Mouse (Mus musculus) MEL (cell line): ENCODE measurements around the gene Ckap5. TPM values are rescaled to one million over a fixed set of nuclear protein-coding genes. Genes with fewer than 3 reads are reported as not detected.

Experiments used
- DNase-seq: peaks from one replicate; pipeline ENCODE4 v3.0.0; 2011; ENCODE audit warnings: low read depth, low spot score
- H3K27ac ChIP-seq: 2 replicates; pipeline ENCODE4 v1.5.1; 2012; ENCODE audit warnings: low read depth, mild to moderate bottlenecking, control low read depth, low read length, moderate library complexity; ENCODE audit not compliant: control insufficient read depth
- H3K27me3 ChIP-seq, 2 experiments: fragments of 150-350 bp in 1 of 2; sonication (generic) in 1 of 2; 2 replicates each; pipeline ENCODE4 v1.6.1; 2012; ENCODE audit warnings: low read length in 2 of 2, mild to moderate bottlenecking in 2 of 2, improper control_type of control experiment in 1 of 2, moderate library complexity in 1 of 2; ENCODE audit not compliant: insufficient read depth in 2 of 2, control insufficient read depth in 1 of 2
- H3K36me3 ChIP-seq, 2 experiments: 2 replicates each; pipeline ENCODE4 v1.6.1; 2012 to 2014; ENCODE audit warnings: low read length in 2 of 2, improper control_type of control experiment in 1 of 2, inconsistent platforms in 1 of 2, mild to moderate bottlenecking in 1 of 2; ENCODE audit not compliant: insufficient read depth in 2 of 2, control insufficient read depth in 1 of 2
- H3K4me1 ChIP-seq, 2 experiments: fragments of 150-350 bp in 1 of 2; sonication (generic) in 1 of 2; 2 replicates each; pipeline ENCODE4 v1.6.1; 2012; ENCODE audit warnings: low read length in 2 of 2, improper control_type of control experiment in 1 of 2, mild to moderate bottlenecking in 1 of 2; ENCODE audit not compliant: insufficient read depth in 2 of 2, control insufficient read depth in 1 of 2
- H3K4me3 ChIP-seq, 2 experiments: fragments of 150-350 bp in 1 of 2; sonication (generic) in 1 of 2; 2 replicates each; pipeline ENCODE4 v1.5.1; 2012; ENCODE audit warnings: low read depth in 2 of 2, low read length in 2 of 2, mild to moderate bottlenecking in 2 of 2, moderate library complexity in 2 of 2, control low read depth in 1 of 2, improper control_type of control experiment in 1 of 2; ENCODE audit not compliant: control insufficient read depth in 1 of 2, insufficient read depth in 1 of 2
- H3K79me2 ChIP-seq: 2 replicates; pipeline ENCODE4 v1.6.1; 2012; ENCODE audit warnings: mild to moderate bottlenecking, low read length, moderate library complexity; ENCODE audit not compliant: control insufficient read depth, poor library complexity, insufficient read depth
- H3K9ac ChIP-seq: 2 replicates; pipeline ENCODE4 v1.6.1; 2012; ENCODE audit warnings: low read depth, mild to moderate bottlenecking, control low read depth, low read length, moderate library complexity; ENCODE audit not compliant: control insufficient read depth, poor library complexity, severe bottlenecking
- H3K9me3 ChIP-seq: fragments of 150-350 bp; sonication (generic); replicated peaks from 2 replicates; pipeline ENCODE4 v1.6.1; 2012; ENCODE audit warnings: mild to moderate bottlenecking, low read length, improper control_type of control experiment, moderate library complexity; ENCODE audit not compliant: insufficient read depth
- EP300 ChIP-seq, 2 experiments: IDR thresholded peaks; 2 replicates each; pipeline ENCODE4 v1.6.1; 2011; ENCODE audit warnings: improper control_type of control experiment in 2 of 2, low read length in 2 of 2, low read depth in 1 of 2, mild to moderate bottlenecking in 1 of 2
- GABPA ChIP-seq: IDR thresholded peaks from 2 replicates; pipeline ENCODE4 v1.6.1; 2012; ENCODE audit warnings: low read depth, mild to moderate bottlenecking, inconsistent platforms, low read length, improper control_type of control experiment, moderate library complexity
- GATA1 ChIP-seq: IDR thresholded peaks from 2 replicates; pipeline ENCODE4 v1.6.1; 2011; ENCODE audit warnings: low read depth, low read length, improper control_type of control experiment
- HCFC1 ChIP-seq: IDR thresholded peaks from 2 replicates; pipeline ENCODE4 v1.6.1; 2012; ENCODE audit warnings: low read depth, mild to moderate bottlenecking, inconsistent platforms, low read length, improper control_type of control experiment, moderate library complexity
- JUND ChIP-seq: IDR thresholded peaks from 2 replicates; pipeline ENCODE4 v1.6.1; 2011; ENCODE audit warnings: low read depth, mild to moderate bottlenecking, improper control_type of control experiment, low read length
- KAT2A ChIP-seq: conservative IDR thresholded peaks from 2 replicates; pipeline ENCODE4 v1.6.1; 2012; ENCODE audit warnings: low read depth, low read length, improper control_type of control experiment, inconsistent platforms
- MAZ ChIP-seq: IDR thresholded peaks from 2 replicates; pipeline ENCODE4 v1.6.1; 2012; ENCODE audit warnings: low read depth, mild to moderate bottlenecking, inconsistent platforms, low read length, improper control_type of control experiment
- MYB ChIP-seq: IDR thresholded peaks from 2 replicates; pipeline ENCODE4 v1.6.1; 2011; ENCODE audit warnings: mild to moderate bottlenecking, low read depth, low read length, improper control_type of control experiment
- NRF1 ChIP-seq: IDR thresholded peaks from 2 replicates; pipeline ENCODE4 v1.6.1; 2014; ENCODE audit warnings: low read depth, mild to moderate bottlenecking, inconsistent platforms, low read length, improper control_type of control experiment, moderate library complexity; ENCODE audit not compliant: poor library complexity, insufficient read depth, severe bottlenecking
- POLR2A ChIP-seq, 2 experiments: IDR thresholded peaks; 2 replicates each; pipeline ENCODE4 v1.6.1; 2011 to 2012; ENCODE audit warnings: low read length in 2 of 2, mild to moderate bottlenecking in 2 of 2, control low read depth in 1 of 2, improper control_type of control experiment in 1 of 2, low read depth in 1 of 2, moderate library complexity in 1 of 2; ENCODE audit not compliant: control insufficient read depth in 1 of 2, insufficient read depth in 1 of 2, poor library complexity in 1 of 2
- POLR2AphosphoS2 ChIP-seq: IDR thresholded peaks from 2 replicates; pipeline ENCODE4 v1.6.1; 2011; ENCODE audit warnings: low read length, improper control_type of control experiment
- SIN3A ChIP-seq: IDR thresholded peaks from 2 replicates; pipeline ENCODE4 v1.6.1; 2012; ENCODE audit warnings: low read length, improper control_type of control experiment, inconsistent platforms
- SMC3 ChIP-seq: IDR thresholded peaks from 2 replicates; pipeline ENCODE4 v1.6.1; 2011; ENCODE audit warnings: low read depth, low read length, improper control_type of control experiment
- TAL1 ChIP-seq: IDR thresholded peaks from 2 replicates; pipeline ENCODE4 v1.6.1; 2012; ENCODE audit warnings: mild to moderate bottlenecking, inconsistent platforms, low read length, moderate library complexity, mixed read lengths
- polyA plus RNA-seq, 2 experiments: library from polyadenylated mRNA; stranded (reverse) in 1 of 2; unstranded in 1 of 2; fragments of >175 nt in 1 of 2; fragments of >200 nt in 1 of 2; gene quantifications; 2 replicates each; pipeline versions ENCODE4 v1.2.1 to v1.2.4; 2012; ENCODE audit warnings: low replicate concordance in 2 of 2, low read depth in 1 of 2; ENCODE audit not compliant: insufficient read length in 2 of 2, insufficient read depth in 1 of 2, missing spikeins in 1 of 2
- total RNA-seq: library from RNA; depleted of rRNA; stranded (reverse); fragments of 300-350 nt; gene quantifications from 2 replicates; pipeline ENCODE4 v1.2.3, GENCODE M21; 2012

Gene Ckap5
- total and polyA plus RNA-seq, 3 experiments, result 44.0 to 57.1 (median 45.3) TPM

DNA sequence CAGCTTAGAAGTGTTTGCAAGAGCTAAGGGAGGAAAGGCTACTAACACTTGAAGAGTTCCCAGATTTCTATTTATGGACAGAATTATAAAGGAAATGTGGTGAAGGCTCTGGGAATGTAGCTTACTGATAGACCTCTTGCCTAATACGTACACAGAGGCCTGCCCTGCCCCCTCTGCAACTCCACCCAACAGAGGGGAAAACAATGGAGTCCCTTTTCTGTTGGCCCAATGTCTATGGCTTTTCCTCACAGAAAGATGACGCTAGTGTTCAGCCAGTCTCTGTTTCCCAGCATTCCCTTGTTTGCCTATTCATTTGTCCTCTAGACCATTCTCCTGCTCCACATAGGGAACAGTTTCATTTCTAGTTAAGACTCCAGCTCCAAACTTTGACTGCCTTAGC is 9.4 kb upstream of the Ckap5 start:
- Histone ChIP-seq H3K27me3 (no peaks in the 10 kb centered on the region), H3K79me2 (no peaks in the 10 kb centered on the region), H3K4me1 (0 out of 4 replicates have a peak, but pooled peaks cover 2 to 3% of the 10 kb centered on the region in 2 experiments), H3K9ac (0 out of 2 replicates have a peak overlapping the region, but pooled peaks have one; percentile 3), H3K27ac (no peak overlapping the region), H3K9me3 (no peaks in the 10 kb centered on the region), H3K4me3 (peak overlapping the region in 1 of 2 experiments; percentile 11; a peak in 3 of 4 replicates), H3K36me3 (0 out of 4 replicates have a peak, but pooled peaks cover 0 to 2% of the 10 kb centered on the region in 2 experiments)
- TF ChIP-seq SIN3A (no peak), GABPA (no peak), HCFC1 (no peak), MYB (no peak), POLR2A (IDR thresholded peaks at IDR 0.05; ENCODE audit: control insufficient read depth in 1 of 2, insufficient read depth in 1 of 2, low read depth in 1 of 2, low read length in 2 of 2, poor library complexity in 1 of 2) (no peak), MAZ (no peak), POLR2AphosphoS2 (no peak), JUND (no peak), TAL1 (no peak), SMC3 (no peak)
- no peak for DNase-seq

DNA sequence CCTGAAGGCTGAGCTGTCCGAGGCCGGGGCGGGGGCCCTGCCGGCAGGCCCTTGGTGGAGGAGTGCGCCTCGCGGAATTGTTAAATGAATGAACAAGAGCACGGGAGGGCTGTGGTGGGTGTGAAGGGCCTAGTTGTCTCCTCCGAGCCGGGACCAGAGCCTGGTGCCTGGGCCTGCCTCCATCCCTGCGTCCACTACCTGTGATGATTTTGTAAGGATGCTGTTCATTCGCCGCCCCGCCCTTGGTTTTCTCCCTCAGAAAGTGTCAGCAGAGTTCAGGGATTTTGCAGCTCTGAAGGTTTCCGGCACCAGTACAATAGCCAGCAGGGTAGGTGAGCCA is 555 bp downstream of the Ckap5 start:
- DNase-seq, result peak; percentile 60
- peak overlapping the region; percentile 96 for H3K9ac ChIP-seq
- H3K9me3 ChIP-seq, result no peaks in the 10 kb centered on the region
- peak overlapping the region; percentile 63 to 74 for H3K4me3 ChIP-seq
- H3K27ac ChIP-seq, result peak overlapping the region; percentile 54
- no peaks in the 10 kb centered on the region for H3K27me3 ChIP-seq
- H3K4me1 ChIP-seq, result peaks cover 8 to 10% of the 10 kb centered on the region in 2 experiments
- TF ChIP-seq EP300 (IDR thresholded peaks at IDR 0.05; ENCODE audit: low read depth in 1 of 2, low read length in 2 of 2) (no peak), TAL1 (no peak)
- peaks cover 46% of the 10 kb centered on the region for H3K79me2 ChIP-seq
- H3K36me3 ChIP-seq, result peaks cover 2 to 10% of the 10 kb centered on the region in 2 experiments; a peak in 3 of 4 replicates

DNA sequence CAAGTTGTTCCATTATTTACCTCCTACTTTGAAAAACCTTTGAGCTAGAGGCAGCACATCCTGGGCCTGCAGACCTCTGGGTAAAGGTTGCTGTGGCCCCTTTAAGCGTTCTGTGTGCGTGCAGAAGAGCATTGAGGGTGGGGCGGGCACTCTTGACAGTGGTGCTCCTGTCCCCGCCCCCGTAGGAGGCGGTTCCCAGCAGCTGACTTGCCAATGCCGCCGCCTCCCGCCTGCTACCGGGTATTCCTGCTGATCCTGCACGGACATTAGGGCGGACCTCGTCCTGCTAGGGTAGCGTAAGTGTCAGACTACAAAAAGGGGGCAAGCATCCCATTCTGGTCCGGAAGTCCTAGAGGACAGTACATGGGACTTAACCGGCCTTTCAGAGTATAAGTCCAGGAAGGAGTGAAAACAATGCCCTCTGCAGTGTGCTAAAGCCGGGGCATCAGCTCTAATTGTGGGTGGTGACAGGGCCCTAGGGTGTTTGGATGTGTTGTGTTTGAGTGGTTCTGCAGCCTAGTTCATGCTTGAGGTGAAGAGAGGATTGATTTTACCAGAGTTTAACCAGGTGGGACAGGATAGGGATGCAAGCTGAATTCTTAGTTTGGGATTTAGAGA is 11.1 kb downstream of the Ckap5 start:
- peaks cover 48% of the 10 kb centered on the region for H3K79me2 ChIP-seq
- H3K27ac ChIP-seq, result no peak overlapping the region
- no peak for DNase-seq
- H3K4me1 ChIP-seq, result no peaks in the 10 kb centered on the region
- no peaks in the 10 kb centered on the region for H3K27me3 ChIP-seq
- H3K36me3 ChIP-seq, result peaks cover 5 to 22% of the 10 kb centered on the region in 2 experiments
- H3K9ac ChIP-seq, result no peak overlapping the region
- no peak for TF ChIP-seq POLR2A (IDR thresholded peaks at IDR 0.05; ENCODE audit: control insufficient read depth in 1 of 2, insufficient read depth in 1 of 2, low read depth in 1 of 2, low read length in 2 of 2, poor library complexity in 1 of 2)
- no peak for TF ChIP-seq GATA1
- TF ChIP-seq MYB, result no peak
- no peak for TF ChIP-seq KAT2A
- no peak for TF ChIP-seq NRF1
- no peak overlapping the region for H3K4me3 ChIP-seq
- H3K9me3 ChIP-seq, result no peaks in the 10 kb centered on the region
